Mouse (Mus musculus): ENCODE measurements around the gene Pitpna.

GRCm38 (mm10) chr11:75614769-75615168 is 26.9 kb downstream of the Pitpna start:
- TF ChIP-seq CTCF (IDR thresholded peaks at IDR 0.05; ENCODE audit: low read depth) (no peak), EP300 (IDR thresholded peaks at IDR 0.05; ENCODE audit: low read depth) (no peak)

Data from heart, postnatal 0 days (tissue).